Mouse (Mus musculus): ENCODE data around the gene Cdkl4.
"Not testable (repeated sequence)": the region's sequence is repeated elsewhere in the genome, so short reads cannot be mapped to it uniquely, and the experiment has no call there.

Cdkl4 gene

DNA sequence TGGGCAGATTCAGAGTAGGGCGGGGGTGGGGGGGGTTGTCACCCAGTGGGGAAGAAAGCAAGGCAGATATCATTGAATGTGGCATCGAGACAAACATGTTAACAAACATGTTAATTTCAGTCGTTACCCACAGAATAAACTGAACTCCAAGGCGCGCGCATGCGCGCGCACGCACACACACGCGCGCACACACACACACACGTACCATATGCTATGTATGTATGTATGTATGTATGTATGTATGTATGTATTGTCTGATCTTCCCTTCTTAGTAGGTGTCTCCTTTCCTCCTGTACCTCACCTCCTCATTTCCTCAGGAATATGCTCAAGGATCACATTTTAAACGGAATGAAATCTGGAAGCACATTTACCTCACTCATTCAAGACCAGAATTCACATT is at the start of gene Cdkl4:
Cdkl4 (minus strand) TSS at position 175 of the 400 bp plus-strand sequence.
- DNase-seq = no peak

DNA sequence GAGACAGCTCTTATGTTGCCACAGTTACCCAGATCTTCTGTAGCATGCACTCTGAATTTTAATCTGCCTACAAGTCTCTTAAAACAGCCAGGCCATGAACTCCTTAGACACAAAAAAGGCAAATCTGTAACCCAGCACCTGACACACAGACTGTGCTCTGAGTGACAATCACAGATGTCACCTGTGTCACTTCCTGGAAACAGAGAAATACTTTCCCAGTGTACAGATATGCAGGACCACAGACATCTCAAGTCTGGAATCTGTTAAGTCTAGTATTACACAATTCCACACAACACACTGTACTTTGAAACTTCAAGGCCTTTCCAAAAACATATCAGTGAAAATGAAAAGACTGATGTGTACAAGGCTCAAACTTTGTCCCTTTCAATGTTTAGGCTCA is 47.4 kb upstream of the Cdkl4 start:
- DNase-seq = no peak

DNA sequence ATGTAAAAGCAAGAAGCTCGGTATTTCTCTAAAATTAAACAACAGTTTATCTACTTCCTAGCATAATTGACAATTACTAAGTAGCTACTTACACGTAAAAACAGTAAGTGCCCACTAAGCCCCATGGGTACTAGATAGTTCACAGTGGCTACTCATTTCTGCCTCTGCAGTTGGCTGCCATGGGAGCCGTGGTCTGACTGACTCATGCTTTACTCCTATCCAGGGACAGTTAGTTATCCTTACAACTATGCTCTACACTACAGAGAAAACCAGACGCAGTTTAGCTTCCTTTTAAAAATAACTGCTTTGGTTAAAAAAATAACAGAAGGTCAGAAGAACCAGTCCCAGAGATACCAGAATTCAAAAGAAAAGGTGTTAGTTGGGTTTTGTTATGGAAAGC is 44.1 kb upstream of the Cdkl4 start:
- no peak for DNase-seq

DNA sequence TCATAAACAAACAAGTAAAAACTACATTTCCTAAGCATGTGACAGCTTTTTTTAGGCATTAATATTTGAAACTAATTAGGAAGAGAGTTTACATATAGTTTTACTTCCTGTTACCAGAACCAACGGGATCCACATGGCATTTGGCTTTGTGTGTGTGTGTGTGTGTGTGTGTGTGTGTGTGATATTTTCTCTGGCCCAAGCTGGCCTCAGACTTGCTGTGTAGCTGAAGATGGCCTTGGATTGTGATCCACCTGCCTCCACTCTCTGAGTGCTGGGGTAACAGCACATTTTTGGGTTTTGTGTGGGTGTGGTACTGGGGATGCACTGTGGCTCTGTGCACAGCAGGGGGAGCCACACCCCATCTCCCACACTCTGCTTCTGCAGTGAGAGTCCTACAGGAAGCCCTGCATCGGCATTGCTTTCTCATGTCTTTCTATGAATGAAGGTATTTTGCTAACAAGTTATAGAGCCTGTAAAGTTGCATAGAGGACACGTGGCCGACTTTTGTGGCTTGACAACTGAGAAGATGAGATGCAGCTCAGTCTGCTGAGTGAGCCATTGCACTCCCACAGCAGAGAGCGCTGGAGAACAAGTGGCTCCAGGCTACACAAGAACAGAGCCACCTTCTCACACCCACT is 43.3 kb upstream of the Cdkl4 start:
- DNase-seq = peak; percentile 61

DNA sequence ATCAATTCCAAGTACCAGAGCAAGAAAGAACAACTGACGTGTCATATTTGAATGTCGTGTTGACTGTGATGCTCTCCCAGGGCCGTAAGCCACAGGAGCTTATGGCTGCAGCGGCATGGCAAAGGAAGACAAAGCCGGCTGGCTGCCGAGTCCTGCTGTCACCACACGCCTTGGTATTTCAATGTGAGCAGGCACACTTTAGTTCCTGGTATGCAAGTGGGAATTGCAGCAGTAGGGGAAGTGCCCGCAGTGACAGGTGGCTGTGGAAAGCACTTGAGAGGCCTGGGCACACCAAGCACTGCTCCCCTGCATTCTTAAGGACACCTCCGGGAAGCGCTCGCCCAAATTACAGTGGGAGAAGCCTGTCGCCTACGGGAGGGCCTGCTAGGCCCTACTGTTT is 41.9 kb upstream of the Cdkl4 start:
- no peak for DNase-seq

DNA sequence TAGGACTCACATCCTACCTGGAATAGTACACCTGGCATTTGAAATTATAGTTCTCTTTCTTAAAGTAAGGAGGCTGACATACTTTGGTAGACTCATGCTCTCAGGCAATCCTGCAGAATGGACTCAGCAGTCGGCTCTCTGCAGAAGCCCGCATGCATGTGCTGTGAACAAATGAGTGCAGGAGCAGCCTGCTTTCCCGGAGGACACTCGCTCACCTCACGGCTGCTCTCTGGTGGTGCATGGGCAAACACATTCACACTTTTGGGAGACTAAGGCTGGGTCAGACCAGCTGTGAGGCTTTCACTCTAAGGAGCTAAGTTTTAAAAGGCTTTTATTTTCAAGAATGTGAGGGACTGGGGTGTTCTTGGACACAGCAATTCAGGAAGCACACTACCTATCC is 41.3 kb upstream of the Cdkl4 start:
- no peak for DNase-seq

GRCm38 (mm10) chr17:80603806-80604205 is 26.2 kb upstream of the Cdkl4 start:
- no peak for DNase-seq

- no peak for DNase-seq
Measured at GRCm38 (mm10) chr17:80603079-80603625, 25.5 kb upstream of the Cdkl4 start.

DNA sequence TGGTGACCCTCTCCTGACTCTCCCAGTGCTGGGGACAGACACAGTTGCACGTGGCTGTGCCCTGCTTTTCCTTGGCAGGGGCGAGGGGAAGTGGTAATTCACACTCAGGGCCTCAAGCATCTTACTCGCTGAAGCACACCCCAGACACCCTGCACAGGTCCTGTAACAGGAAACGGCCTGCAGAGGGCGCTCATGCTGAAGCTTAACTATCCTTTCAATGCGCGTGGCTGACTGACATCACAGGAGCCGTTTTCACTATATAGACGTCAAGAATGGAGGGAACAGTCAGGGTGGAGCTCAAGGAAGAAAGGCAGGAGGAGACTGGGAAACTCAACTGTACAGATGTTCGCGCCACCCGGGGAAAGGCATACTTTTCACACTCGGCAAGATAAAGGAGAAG is 23.8 kb upstream of the Cdkl4 start:
- DNase-seq = peak in 1 of 2 experiments; percentile 14

- DNase-seq = no peak
Measured at GRCm38 (mm10) chr17:80583051-80583450, 5.4 kb upstream of the Cdkl4 start.

GRCm38 (mm10) chr17:80579901-80580300 is 2.3 kb upstream of the Cdkl4 start:
- DNase-seq = no peak

DNA sequence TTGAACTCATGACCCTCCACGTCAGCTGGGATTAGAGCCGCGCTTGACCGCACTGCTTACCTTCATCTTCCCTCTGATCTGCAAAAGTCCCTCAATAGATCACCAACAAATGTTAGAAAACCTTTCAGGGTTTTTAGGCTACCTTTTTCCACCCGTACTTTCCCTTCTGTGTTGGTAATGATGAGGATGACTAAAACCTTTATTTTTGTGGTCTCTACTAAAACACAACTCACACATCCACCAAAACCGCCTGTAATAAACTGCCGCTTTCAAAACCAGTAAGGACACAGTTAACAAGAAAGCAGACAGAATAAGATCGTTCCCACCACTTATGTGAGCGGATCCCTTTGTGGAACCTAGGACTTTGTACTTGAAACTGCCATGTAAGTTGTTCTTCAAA is 1.5 kb upstream of the Cdkl4 start:
- no peak for DNase-seq

DNA sequence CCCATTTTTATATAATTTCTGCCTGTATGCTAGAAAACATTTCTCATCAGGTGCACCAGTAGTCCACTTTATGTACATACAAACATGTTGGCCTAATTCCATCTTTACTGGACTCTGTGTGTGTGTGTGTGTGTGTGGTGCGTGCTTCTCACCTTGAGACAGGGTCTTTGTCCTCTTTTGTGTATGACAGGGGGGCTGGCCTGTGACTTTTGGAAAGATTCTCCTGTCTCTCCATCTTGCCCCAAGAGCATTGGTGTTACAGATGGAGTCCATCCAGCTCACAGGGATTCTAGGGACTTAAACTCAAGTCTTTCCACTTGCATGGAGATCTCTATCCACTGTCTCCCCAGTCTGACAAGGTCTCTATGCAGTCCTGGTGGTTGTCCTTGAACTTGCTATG is 428 bp upstream of the Cdkl4 start:
- no peak for DNase-seq

GRCm38 (mm10) chr17:80577214-80577613 is 399 bp downstream of the Cdkl4 start:
- DNase-seq = peak; percentile 45 to 59

DNA sequence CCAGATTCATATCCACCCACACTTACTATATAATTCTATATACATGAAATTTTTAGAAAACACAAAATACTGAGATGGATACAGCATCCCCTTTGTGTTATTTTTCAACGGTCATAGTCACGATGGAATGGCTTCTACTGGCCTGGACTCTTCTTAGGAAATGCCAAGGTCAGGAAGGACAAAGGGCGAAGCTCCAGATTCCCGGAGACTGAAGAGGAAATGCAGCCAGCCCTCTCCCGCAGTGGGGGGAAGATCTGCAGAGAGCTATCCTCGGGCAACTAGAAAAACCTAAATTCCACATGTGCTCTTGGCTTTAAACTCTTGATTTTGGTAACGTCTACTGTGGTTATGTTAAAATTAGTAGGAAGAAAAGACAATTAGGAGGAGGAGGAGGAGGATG is 2.6 kb downstream of the Cdkl4 start:
- no peak for DNase-seq

DNA sequence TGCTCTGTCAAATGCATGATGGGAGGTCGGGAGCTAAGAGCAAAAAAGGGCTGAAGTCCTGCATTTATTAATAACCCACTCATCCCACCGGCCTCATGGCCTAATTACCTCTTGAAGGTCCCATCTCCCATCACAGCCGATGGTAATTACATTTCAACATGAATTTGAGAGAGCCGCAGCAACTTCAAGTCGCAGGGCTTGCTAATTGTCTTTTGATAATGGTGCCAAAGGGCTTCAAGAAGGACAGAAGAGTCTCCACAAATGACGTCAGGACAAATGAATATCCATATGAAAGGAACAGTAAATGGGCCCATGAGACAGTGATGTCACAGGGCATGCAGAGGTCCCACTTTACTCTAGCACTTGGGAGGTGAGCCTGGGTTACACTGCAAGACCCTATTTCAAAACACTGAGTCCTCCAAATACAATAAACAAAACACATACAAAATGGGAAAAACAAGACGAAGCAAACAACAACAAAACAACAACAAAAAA is 3.1 kb downstream of the Cdkl4 start:
- DNase-seq = no peak

DNA sequence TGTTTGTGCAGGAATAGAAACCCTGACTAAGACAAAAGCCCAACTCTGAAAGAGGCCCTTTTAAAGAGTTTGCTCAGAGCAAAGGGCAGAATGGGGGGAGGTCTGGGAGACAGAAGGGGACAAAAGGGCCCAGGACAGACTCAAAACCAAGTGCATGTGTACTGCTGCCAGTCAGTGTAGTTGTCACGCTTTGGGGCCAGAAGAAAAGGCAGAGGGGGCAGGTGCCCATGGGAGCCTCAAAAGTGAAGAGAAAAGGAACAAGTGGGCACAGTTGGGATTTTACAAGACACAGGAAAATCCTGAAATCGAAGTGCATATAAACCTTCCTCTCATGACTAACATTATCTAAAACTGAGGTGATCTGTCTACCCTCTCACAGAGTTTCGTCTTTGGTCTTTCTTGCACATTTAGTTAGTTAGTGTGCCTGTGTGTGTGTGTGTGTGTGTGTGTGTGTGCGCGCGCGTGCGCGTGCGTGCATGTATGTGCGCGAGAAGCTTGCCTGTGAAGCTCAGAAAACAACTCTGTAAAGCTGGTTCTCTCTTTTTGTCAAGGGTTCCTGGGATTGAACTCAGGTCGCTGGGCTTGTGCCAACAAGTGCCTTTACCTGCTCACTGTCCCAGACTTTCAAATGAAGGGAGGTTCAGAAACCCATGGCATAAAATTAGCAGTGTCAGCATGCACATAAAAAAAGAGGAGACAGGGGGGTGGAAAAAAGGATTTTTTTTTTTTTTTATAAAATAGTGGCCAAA is 5.3 kb downstream of the Cdkl4 start:
- DNase-seq = no peak

GRCm38 (mm10) chr17:80571460-80571859 is 6.2 kb downstream of the Cdkl4 start:
- no peak for DNase-seq

- not testable (repeated sequence) for DNase-seq
Measured at GRCm38 (mm10) chr17:80569718-80570117, 7.9 kb downstream of the Cdkl4 start.

- DNase-seq = no peak
Measured at GRCm38 (mm10) chr17:80568842-80569601, 8.6 kb downstream of the Cdkl4 start.

- no peak for DNase-seq
Measured at GRCm38 (mm10) chr17:80568441-80568840, 9.2 kb downstream of the Cdkl4 start.

DNA sequence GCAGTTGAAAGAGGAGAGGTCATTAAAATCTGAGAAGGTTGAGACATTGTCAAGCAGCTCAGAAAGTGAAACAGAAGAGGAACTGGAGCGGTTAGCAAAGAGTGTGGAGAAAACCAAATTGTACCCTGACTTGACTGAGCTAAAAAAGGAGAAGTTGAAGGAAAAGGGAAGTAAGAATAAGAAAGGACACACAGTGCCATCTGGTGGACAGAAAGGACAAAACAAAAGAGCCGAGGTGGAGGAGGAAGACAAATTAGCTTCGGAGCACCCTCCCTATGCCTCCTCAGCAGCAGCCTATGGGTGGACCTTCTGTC is 13.0 kb downstream of the Cdkl4 start:
- peak in 1 of 2 experiments; percentile 15 for DNase-seq
